Mouse (Mus musculus) cerebellum, adult 9-11 months (tissue): ENCODE results near the gene Nptx1.

Experiments
- DNase-seq: peaks from one replicate; pipeline ENCODE4 v3.0.0; 2022

The Nptx1 gene

GRCm38 (mm10) chr11:119490861-119491689 lies 56.5 kb downstream of the Nptx1 start, which contains the start of gene Endov:
Gene Endov, plus strand, starts transcription at chr11:119491347.
- peak; percentile 97 for DNase-seq
